Mouse (Mus musculus): ENCODE measurements at regions not wholly inside any gene's neighbourhood (a gene's known extent, or its start where the extent isn't known, plus 50 kb on each side); places are given as distances from the start of the nearest gene placed in this dataset.

DNA sequence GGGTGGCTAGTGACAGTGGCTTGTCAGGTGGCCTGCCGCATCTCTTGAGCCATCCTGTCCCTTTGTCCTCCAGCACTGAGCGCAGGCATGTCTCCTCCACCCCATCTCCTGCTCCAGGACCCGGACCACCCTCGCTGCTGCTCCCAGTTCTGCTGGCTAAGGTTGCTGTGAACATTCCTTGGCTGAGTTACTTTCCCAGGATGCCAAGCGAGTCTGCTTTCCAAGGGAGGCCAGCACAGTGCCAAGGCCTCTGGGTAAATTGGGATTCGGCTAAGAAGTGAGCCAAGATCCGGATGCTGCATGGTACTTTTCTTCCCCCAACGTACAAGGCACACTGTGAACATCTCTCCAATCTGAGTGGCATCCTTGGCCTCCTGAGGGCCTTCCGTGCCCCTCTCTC is 144.3 kb downstream of the Kif26a start:
- Histone ChIP-seq H3K27ac (replicated peaks; ENCODE audit: low read depth, low read length) (no peak overlapping the region), H3K4me2 (ENCODE audit: low read depth, low read length) (no peak overlapping the region), H3K4me1 (ENCODE audit: control insufficient read depth, insufficient read depth, low read length) (no peaks in the 10 kb centered on the region), H3K36me3 (ENCODE audit: control insufficient read depth, insufficient read depth, low read length) (no peaks in the 10 kb centered on the region), H3K9ac (ENCODE audit: low read depth, low read length) (no peak overlapping the region), H3K4me3 (ENCODE audit: low read depth, low read length) (no peak overlapping the region), H3K9me3 (ENCODE audit: control insufficient read depth, low read length) (no peaks in the 10 kb centered on the region), H3K27me3 (replicated peaks; ENCODE audit: control insufficient read depth, insufficient read depth, low read length) (no peaks in the 10 kb centered on the region)
- ATAC-seq (ENCODE audit: low read depth) (peak; percentile 66), DNase-seq (ENCODE audit: low spot score) (peak; percentile 39)
- 81% methylated on average over 9 of the region's 9 CpGs for WGBS

DNA sequence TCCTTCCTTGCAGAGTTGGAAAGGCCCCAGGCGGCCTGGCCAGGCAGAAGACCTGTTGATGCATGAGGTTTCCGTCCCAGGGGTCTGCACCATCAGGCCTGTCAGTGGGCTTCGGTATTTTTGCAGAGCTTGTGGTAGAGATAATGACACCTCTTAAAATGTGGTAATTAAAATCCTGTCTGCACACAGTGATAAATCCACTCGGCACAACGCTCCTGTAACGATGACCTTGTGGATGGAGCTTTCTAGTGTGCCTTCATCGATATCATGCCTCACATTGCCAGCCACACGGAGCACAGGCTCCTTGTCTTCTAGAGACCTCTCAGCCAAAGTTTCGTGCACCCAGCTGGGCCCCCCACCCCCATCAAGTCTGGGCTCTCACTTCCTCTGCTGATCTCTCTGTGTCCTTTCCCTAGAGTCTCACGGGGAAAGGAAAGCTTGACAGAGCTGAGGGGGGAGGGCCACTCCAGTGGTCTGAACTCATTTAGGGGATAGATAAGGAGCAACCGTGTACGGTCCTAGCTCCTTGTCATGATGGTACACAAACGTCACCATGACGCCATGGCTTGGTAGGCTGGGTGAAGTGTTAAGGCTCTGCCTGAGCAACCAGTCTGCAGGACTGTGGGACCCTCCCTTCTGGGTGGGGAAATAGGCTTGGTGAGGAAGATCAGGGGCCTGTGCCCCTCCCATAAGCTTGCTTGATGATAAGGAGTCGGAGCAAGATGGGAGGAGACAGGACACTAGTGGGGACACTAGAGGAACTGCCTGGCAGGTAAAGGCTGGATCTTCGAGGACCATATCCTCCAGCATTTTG is 145.9 kb downstream of the Kif26a start:
- no peaks in the 10 kb centered on the region for H3K9me3 ChIP-seq (ENCODE audit: control insufficient read depth, low read length)
- no peak overlapping the region for H3K4me2 ChIP-seq (ENCODE audit: low read depth, low read length)
- no peak overlapping the region for H3K4me3 ChIP-seq (ENCODE audit: low read depth, low read length)
- H3K9ac ChIP-seq (ENCODE audit: low read depth, low read length): no peak overlapping the region
- WGBS: 75% methylated on average over 16 of the region's 16 CpGs
- H3K27me3 ChIP-seq (replicated peaks; ENCODE audit: control insufficient read depth, insufficient read depth, low read length): no peaks in the 10 kb centered on the region
- no peak for DNase-seq (ENCODE audit: low spot score)
- H3K27ac ChIP-seq (replicated peaks; ENCODE audit: low read depth, low read length): no peak overlapping the region
- no peak for ATAC-seq (ENCODE audit: low read depth)
- no peaks in the 10 kb centered on the region for H3K36me3 ChIP-seq (ENCODE audit: control insufficient read depth, insufficient read depth, low read length)
- H3K4me1 ChIP-seq (ENCODE audit: control insufficient read depth, insufficient read depth, low read length): 0 out of 2 replicates have a peak, but pooled peaks cover 3% of the 10 kb centered on the region

DNA sequence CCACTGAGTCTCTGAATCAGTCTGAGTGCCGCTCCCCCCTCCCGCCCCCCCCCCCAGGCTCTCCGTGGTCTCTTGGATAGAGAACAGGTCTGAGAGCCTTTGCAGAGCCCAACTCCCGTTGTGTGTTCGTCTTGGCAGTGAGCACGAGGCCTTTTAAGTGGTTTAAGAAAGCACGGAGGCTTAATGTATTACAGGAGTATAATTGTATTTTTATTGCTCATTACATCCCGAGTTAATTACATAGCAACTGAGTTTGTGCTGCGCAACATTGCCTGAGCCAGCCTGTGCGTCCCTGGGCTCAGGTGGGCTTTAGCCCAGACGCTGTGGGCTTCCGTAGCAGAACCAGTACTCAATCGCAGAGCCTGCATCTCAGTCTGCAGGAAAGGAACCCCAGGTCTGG is 147.1 kb downstream of the Kif26a start:
- H3K4me1 ChIP-seq (ENCODE audit: control insufficient read depth, insufficient read depth, low read length): 0 out of 2 replicates have a peak, but pooled peaks cover 3% of the 10 kb centered on the region
- 59% methylated on average over 13 of the region's 13 CpGs for WGBS

DNA sequence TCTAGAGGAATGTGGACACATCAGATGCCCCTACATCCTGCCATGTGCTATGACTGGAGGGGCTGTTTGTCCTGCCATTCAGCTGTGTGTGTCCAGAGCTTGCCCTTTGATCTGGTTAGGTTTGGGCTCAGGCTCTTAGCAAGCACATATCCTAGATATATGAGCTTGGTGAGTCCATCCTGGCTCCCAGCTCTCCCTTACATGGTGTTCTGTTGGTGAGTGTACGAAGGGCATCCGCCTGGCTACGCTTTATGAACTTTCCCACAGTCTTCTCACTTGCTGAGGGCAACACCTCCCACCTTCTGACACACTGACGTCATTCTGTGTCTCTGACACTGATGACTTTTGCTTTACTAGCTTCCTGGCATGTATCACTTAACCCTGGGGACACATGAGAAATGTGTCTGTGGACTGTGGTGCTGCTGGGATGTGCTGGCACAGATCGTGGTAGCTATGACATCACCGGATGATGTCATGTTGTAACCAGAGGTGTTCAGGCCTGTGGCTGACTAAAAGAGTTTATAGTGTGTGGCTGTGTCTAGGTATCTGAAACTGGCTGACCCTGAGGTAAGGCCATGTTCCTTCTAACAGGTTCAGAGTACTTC is 149.4 kb downstream of the Kif26a start:
- Histone ChIP-seq H3K9me3 (ENCODE audit: control insufficient read depth, low read length) (no peaks in the 10 kb centered on the region), H3K36me3 (ENCODE audit: control insufficient read depth, insufficient read depth, low read length) (no peaks in the 10 kb centered on the region), H3K27ac (replicated peaks; ENCODE audit: low read depth, low read length) (no peak overlapping the region), H3K4me3 (ENCODE audit: low read depth, low read length) (no peak overlapping the region), H3K27me3 (replicated peaks; ENCODE audit: control insufficient read depth, insufficient read depth, low read length) (no peaks in the 10 kb centered on the region), H3K4me2 (ENCODE audit: low read depth, low read length) (no peak overlapping the region), H3K4me1 (ENCODE audit: control insufficient read depth, insufficient read depth, low read length) (peaks cover 18% of the 10 kb centered on the region), H3K9ac (ENCODE audit: low read depth, low read length) (no peak overlapping the region)
- DNase-seq (ENCODE audit: low spot score) (no peak), ATAC-seq (ENCODE audit: low read depth) (no peak)
- WGBS: 81% methylated on average over 6 of the region's 6 CpGs

More for the DNA sequence above, 147.1 kb downstream of the Kif26a start:
- Histone ChIP-seq H3K36me3 (ENCODE audit: control insufficient read depth, insufficient read depth, low read length) (no peaks in the 10 kb centered on the region), H3K9ac (ENCODE audit: low read depth, low read length) (no peak overlapping the region), H3K9me3 (ENCODE audit: control insufficient read depth, low read length) (no peaks in the 10 kb centered on the region), H3K4me2 (ENCODE audit: low read depth, low read length) (no peak overlapping the region), H3K27me3 (replicated peaks; ENCODE audit: control insufficient read depth, insufficient read depth, low read length) (no peaks in the 10 kb centered on the region), H3K4me3 (ENCODE audit: low read depth, low read length) (no peak overlapping the region), H3K27ac (replicated peaks; ENCODE audit: low read depth, low read length) (no peak overlapping the region)
- ATAC-seq (ENCODE audit: low read depth): peak; percentile 32; the same call in 1 of the 2 replicates
- DNase-seq (ENCODE audit: low spot score): no peak

DNA sequence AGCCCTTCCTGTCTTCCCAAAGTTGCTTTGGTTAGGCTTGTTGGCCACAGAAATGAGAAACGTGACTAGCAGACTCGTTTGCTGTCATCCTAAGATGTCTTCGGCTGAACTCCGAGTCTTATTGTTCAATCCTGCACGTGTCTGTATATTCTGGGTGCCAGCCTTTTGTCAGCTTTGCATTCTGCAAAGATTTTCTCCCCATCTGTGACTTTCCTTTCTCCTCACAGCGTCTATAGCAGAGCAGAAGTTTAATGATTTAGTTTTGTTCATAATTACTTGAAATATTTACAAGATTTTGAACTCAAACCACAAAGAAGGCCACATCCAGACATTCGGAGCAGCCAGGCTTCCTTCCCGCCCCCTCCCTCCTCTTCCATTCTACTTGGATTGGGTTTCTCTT is 152.5 kb downstream of the Kif26a start:
- no peak overlapping the region for H3K4me3 ChIP-seq (ENCODE audit: low read depth, low read length)
- peaks cover 29% of the 10 kb centered on the region for H3K4me1 ChIP-seq (ENCODE audit: control insufficient read depth, insufficient read depth, low read length)
- 0 out of 2 replicates have a peak, but pooled peaks cover 2% of the 10 kb centered on the region for H3K27me3 ChIP-seq (replicated peaks; ENCODE audit: control insufficient read depth, insufficient read depth, low read length)
- no peaks in the 10 kb centered on the region for H3K9me3 ChIP-seq (ENCODE audit: control insufficient read depth, low read length)
- 81% methylated on average over 8 of the region's 8 CpGs for WGBS
- DNase-seq (ENCODE audit: low spot score) (no peak), ATAC-seq (ENCODE audit: low read depth) (no peak)
- no peak overlapping the region for H3K27ac ChIP-seq (replicated peaks; ENCODE audit: low read depth, low read length)
- H3K4me2 ChIP-seq (ENCODE audit: low read depth, low read length): no peak overlapping the region
- H3K9ac ChIP-seq (ENCODE audit: low read depth, low read length): no peak overlapping the region
- no peaks in the 10 kb centered on the region for H3K36me3 ChIP-seq (ENCODE audit: control insufficient read depth, insufficient read depth, low read length)

DNA sequence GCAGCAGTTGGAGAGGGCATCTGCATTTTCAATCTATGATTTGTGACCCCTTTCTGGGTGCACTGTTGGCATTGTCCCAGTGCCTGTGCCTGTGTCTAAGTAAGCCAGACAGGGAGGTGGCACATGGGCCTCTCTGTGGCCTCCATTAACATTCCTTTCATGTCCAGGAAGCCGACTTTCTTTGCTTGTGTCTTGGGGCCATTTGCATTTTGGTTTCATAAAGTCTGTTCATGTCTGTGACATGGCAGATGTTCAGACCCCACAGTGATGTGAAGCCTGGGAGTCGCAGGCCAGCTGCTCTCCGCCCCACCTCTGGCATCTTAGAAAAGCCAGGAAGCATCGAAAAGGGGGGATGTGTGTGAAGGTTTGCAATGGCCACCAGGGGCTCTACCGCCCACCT is 153.1 kb downstream of the Kif26a start:
- no peaks in the 10 kb centered on the region for H3K9me3 ChIP-seq (ENCODE audit: control insufficient read depth, low read length)
- ATAC-seq (ENCODE audit: low read depth): no peak
- no peak overlapping the region for H3K4me3 ChIP-seq (ENCODE audit: low read depth, low read length)
- no peak overlapping the region for H3K27ac ChIP-seq (replicated peaks; ENCODE audit: low read depth, low read length)
- no peak overlapping the region for H3K4me2 ChIP-seq (ENCODE audit: low read depth, low read length)
- peaks cover 29% of the 10 kb centered on the region for H3K4me1 ChIP-seq (ENCODE audit: control insufficient read depth, insufficient read depth, low read length)
- H3K27me3 ChIP-seq (replicated peaks; ENCODE audit: control insufficient read depth, insufficient read depth, low read length): 0 out of 2 replicates have a peak, but pooled peaks cover 2% of the 10 kb centered on the region
- no peak for DNase-seq (ENCODE audit: low spot score)
- H3K9ac ChIP-seq (ENCODE audit: low read depth, low read length): no peak overlapping the region
- H3K36me3 ChIP-seq (ENCODE audit: control insufficient read depth, insufficient read depth, low read length): no peaks in the 10 kb centered on the region
- 55% methylated on average over 5 of the region's 5 CpGs for WGBS

DNA sequence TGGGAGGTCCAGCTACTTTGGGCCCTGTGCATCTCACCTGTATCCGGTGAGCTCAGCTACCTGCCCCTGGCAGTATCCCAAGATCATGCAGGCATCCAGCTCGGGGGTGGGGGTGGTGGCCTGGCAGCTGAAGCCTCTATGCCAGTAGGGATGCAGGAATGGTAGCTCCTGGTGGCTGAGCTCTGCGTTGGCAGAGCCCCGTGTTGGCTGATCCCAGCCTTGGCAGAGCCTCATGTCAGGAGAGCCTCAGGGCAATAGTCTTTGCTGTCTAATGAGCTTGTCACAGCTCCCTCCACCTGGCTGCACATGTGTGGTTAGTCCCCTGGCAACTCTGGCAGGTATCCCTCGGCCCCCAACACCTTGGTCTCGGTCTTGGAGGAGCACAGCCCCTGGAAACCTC is 153.6 kb downstream of the Kif26a start:
- Histone ChIP-seq H3K9ac (ENCODE audit: low read depth, low read length) (no peak overlapping the region), H3K27me3 (replicated peaks; ENCODE audit: control insufficient read depth, insufficient read depth, low read length) (0 out of 2 replicates have a peak, but pooled peaks cover 2% of the 10 kb centered on the region), H3K27ac (replicated peaks; ENCODE audit: low read depth, low read length) (no peak overlapping the region), H3K4me1 (ENCODE audit: control insufficient read depth, insufficient read depth, low read length) (peaks cover 29% of the 10 kb centered on the region), H3K4me2 (ENCODE audit: low read depth, low read length) (no peak overlapping the region), H3K36me3 (ENCODE audit: control insufficient read depth, insufficient read depth, low read length) (no peaks in the 10 kb centered on the region), H3K9me3 (ENCODE audit: control insufficient read depth, low read length) (no peaks in the 10 kb centered on the region), H3K4me3 (ENCODE audit: low read depth, low read length) (no peak overlapping the region)
- DNase-seq (ENCODE audit: low spot score) (peak; percentile 23), ATAC-seq (ENCODE audit: low read depth) (peak; percentile 51; the same call in 1 of the 2 replicates)
- WGBS: 62% methylated on average over 6 of the region's 6 CpGs

DNA sequence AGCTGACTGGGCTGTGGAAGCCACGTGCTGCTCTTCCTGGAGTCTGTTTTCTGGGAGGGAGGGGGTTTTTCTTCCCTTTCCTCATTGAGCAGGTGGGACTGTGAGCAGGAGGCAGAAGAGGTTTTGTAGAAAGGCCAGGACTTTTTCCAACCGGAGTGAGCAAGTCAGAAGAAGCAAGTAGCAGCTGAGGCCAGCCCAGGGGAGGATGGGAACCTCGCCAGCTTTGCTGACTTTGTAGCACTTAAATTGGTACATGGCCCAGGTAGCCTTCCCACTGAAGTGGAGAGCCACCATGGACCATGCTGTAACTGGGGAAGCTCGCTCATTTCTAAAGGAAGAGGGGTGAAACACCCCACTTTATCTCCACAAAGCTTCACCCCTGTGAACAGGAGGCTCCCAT is 154.1 kb downstream of the Kif26a start:
- no peak for ATAC-seq (ENCODE audit: low read depth)
- H3K27me3 ChIP-seq (replicated peaks; ENCODE audit: control insufficient read depth, insufficient read depth, low read length): 0 out of 2 replicates have a peak, but pooled peaks cover 2% of the 10 kb centered on the region
- peaks cover 29% of the 10 kb centered on the region for H3K4me1 ChIP-seq (ENCODE audit: control insufficient read depth, insufficient read depth, low read length)
- H3K9ac ChIP-seq (ENCODE audit: low read depth, low read length): no peak overlapping the region
- DNase-seq (ENCODE audit: low spot score): no peak
- 58% methylated on average over 4 of the region's 4 CpGs for WGBS
- no peaks in the 10 kb centered on the region for H3K9me3 ChIP-seq (ENCODE audit: control insufficient read depth, low read length)
- no peak overlapping the region for H3K4me3 ChIP-seq (ENCODE audit: low read depth, low read length)
- no peaks in the 10 kb centered on the region for H3K36me3 ChIP-seq (ENCODE audit: control insufficient read depth, insufficient read depth, low read length)
- H3K4me2 ChIP-seq (ENCODE audit: low read depth, low read length): no peak overlapping the region
- no peak overlapping the region for H3K27ac ChIP-seq (replicated peaks; ENCODE audit: low read depth, low read length)

All from embryonic facial prominence, embryonic 14.5 days (tissue).